Mouse (Mus musculus): Measurements from ENCODE around the gene Nrp2.

Nrp2 gene

DNA sequence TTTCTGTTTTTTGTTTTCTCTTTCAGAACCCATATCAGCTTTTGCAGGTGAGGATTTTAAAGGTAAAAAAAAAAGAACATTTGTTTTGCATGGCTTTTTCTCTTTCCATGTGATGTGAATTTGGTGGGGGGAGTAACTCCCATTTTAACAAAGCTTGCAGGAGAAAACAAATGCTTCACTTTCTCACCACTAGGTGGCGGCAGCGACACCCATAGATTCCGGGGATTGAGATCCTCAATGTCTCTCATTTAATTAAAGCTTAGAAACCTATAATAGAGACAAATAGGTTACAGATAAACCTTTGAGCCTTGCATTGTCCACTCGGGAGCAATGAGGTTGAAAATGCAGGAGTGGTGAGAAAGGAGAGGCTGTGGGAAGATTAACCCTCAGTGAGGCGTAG lies 83.2 kb downstream of the Nrp2 start:
- no peak for DNase-seq

DNA sequence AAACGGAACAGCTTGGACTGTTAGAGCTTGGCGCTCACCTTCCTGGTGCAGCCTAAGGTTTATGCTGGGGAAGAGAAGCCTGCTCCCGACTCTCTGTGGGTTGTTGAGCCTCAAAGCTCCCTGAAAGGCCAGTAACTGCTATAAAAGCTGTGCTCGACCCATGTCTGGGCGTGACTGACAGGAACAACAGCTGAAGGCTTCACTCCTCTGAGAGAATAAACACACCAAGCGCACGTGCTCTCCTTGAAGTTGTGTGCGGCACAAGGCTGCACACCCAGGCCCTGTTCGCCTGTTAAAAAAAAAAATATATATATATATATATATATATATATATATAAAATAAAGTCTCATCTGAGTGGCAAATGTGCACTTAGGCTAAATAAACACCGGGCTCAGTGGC lies 84.5 kb downstream of the Nrp2 start:
- no peak for DNase-seq

DNA sequence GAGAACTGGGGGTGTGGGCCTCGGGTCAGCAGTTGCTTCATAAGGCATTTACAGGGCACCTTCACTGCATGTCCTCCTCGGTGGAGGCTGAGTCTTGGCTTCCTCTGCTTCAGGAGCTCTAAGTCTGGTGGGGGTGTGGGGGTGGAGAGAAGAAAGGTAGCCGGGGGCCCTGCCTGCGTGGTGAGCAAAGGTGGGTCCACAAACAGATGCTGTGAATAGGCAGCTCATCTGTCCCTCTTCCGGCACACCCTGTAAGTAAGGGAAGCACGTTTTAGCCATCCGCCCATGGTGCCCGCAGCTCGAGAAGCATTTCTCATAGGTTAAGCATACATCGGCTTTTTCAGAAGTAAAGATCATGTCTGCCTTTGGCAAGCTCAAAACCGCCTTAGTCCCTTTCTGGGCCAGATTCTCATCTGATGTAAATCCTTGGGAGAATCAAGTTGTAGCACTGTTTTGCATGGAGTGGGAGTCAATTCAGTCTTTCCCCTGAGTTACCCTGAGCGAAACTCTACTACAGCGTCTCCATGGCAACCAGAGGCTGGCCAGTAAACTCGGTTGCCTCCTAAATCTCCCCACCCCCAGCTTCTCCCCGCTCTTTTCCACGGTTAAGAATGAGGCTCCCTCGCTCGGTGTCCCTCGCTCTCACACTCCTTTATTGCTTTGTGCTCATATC lies 91.3 kb downstream of the Nrp2 start:
- DNase-seq = no peak

DNA sequence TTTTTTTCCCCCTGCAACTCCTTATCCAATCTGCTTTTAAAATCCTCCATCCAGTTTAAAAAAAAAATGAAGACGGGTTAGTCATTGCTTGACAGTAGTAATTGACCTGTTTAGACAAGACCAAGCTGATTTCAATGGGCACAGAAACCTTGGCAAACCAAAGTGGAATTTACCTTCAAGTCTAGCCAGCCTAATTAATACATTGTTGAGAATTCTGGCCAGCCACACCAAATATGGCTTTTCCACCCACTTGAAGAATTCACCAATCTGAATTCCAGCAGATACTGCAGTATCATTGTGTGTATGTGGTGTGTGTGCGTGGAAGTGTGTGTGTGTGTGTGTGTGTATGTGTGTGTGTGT lies 91.8 kb downstream of the Nrp2 start:
- no peak for DNase-seq

DNA sequence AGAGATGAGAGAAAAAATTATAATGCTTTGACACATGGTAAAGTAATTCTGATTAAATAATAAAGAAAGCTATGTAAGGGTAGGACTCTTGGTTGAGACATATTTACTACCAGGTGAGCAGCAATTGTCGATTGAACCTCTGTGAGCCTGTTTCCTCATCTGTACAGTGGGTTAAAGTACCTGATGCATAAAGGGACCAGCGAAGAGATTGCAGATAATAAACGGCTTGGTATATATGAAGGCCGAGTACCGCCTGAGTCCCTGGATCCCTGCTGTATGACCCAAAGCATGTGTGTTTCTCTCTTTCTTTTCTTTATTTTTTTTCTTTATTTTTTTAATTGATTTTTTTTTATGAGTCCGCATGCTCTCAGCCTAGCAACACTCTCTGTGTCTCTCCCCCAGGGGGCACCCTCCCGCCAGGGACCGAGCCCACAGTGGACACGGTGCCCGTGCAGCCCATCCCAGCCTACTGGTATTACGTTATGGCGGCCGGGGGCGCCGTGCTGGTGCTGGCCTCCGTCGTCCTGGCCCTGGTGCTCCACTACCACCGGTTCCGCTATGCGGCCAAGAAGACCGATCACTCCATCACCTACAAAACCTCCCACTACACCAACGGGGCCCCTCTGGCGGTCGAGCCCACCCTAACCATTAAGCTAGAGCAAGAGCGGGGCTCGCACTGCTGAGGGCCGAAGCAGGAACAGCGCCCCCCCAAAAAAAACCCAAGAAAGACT lies 92.4 kb downstream of the Nrp2 start:
- peak; percentile 11 to 24 for DNase-seq

DNA sequence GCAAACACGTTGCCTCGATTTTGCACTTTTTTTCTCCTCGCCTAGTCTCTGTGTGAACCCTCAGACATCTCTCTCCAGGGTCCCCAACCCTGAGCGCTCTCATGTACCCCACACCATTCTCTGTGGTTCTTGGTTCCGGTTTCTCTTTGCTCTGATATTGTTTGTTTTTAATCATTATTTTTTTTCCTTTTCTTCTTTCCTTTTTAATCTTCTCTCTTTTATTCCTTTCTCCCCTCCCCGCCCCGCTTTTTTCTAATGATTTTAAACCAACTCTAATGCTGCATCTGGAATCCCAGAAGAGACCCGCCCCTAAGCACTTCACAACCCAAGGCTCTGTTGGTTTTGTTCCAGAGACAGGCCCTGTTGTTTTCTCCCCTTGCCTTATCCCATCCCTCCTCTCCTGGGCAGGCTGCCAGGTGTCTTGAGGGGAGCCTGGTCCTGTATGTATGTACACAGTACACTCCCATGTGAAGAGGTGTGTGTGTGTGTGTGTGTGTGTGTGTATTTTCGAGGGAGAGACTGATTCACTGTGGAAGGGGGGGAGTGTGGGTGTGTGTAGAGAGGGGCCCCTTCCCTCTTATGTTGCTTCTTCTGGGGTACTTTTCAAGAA lies 93.1 kb downstream of the Nrp2 start:
- DNase-seq = no peak

DNA sequence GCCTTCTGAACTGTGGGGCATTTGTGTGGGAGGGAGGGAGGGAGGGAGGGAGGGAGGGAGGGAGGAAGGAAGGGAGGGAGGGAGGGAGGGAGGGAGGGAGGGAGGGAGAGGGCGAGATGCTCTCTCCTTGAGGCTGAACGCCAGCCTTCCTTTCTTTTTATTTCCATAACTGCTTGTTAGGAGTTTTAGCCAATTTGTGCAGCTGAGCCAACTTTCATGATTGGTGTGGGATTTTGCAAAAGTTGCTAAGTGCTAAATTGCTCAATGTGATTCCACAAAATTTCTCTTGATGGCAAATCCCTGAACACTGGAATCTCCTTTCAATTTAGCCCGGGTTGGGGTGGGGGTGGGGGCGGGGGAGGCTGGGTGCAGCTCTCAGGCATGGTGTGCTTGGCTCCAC lies 96.3 kb downstream of the Nrp2 start:
- no peak for DNase-seq

DNA sequence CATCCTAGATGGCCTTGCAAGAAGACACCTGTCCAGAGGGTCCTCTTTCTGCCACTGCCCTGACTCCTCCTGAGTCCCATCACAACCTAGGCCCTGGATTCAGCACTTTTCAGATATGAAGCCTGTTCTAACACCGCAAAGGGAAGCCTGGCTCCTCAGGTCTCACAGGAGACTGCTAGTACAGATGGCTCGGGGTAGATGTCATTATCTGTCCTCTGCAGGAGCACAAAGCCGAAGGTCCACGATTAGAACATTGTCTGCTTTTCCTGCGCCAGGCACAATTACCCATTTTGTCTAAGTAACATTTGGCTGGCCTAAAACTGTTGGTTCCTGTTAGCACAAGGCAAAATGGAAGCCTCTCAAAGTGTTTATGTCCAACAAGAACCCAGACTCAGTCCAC lies 97.3 kb downstream of the Nrp2 start:
- no peak for DNase-seq

DNA sequence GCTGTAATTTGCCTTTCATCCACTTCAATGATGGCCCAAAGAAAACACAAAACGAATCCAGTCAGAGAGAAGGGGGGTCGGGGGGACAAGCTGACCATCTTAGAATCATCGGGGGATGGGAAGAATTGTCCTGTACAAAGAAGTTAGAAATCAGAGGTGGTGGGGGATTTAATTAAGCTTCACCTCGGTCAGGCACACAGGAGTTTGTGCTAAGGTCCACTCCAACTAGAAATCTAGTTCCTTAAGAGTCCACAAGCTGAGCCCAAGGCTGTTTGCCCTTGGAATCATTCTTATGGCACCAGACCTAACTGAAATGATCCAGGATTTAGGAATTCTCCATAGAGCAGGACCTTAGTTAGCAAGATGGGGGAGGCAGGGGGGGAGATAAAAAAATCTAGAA lies 98.3 kb downstream of the Nrp2 start:
- no peak for DNase-seq

DNA sequence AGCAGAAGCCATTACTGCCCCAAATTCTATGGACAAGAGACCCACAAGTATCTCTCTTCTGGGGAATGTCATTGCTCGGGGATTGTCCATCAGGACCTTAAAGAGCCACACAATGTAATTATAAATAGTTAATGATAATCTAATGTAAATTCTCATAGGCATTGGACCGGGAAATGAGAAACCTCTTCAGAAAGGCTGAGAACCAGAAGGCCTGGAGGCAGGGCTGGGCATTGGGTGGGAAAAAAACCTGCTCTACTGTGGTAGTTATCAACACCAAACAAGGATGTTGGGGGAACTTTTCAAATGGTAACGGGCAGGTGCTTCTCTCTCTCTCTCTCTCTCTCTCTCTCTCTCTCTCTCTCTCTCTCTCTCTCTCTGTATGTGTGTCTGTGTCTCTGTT lies 98.8 kb downstream of the Nrp2 start:
- DNase-seq = no peak

DNA sequence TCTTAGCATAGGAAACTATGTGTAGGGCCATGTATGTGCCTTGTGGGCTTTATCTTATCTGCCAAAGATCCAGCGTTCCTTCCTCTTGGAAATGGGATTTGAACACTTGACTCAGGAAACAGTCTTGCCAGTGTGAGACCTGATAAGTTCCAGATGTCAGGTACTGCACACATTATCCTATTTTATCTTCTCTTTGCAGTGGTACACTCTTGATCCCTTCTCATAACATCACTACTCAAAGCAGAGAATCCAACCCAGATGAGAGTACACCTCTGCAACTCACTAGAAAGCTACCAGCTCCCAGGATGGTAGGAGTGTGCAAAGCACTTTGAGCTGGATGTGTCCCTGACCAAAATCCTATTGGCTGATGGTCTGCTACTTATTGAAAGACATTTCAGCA lies 100.5 kb downstream of the Nrp2 start:
- no peak for DNase-seq

DNA sequence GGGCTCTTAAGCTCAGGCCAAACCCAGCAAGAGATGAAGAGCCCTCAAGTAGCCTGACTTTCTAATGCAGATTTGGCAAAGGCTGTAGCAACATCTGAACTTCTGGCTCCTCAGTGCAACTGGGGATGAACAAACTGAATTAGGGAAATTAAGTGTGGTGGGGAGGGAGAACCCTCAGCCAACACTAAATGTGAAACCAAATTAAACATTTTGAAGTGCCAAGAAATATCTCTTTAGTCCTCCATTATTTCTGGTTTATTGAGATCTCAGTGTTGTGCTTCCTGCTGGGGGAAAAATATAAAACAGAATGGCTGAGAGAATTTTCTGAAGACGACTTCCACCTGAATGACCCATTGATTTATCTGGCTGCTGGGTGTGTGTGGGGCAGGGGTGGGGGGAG lies 102.9 kb downstream of the Nrp2 start:
- no peak for DNase-seq

DNA sequence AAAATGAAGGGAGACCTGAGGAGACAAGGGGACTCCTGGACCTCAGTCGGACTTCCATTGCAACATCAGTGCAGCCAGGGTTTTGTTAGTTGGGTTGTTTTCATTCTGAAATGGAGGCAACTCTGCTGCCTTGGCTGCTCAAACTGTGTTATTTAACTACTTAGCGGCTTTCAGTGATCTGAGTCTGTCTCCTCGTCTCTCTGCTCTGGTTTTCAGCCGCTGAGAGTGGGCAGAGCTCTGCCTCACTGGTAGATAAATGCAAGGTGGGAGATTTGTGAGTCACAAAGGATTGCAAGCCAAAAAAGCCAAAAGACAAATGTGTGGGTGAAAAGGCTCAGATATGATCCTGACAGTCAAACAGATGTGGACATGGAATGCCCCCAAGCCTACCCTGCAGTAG lies 105.3 kb downstream of the Nrp2 start:
- no peak for DNase-seq

DNA sequence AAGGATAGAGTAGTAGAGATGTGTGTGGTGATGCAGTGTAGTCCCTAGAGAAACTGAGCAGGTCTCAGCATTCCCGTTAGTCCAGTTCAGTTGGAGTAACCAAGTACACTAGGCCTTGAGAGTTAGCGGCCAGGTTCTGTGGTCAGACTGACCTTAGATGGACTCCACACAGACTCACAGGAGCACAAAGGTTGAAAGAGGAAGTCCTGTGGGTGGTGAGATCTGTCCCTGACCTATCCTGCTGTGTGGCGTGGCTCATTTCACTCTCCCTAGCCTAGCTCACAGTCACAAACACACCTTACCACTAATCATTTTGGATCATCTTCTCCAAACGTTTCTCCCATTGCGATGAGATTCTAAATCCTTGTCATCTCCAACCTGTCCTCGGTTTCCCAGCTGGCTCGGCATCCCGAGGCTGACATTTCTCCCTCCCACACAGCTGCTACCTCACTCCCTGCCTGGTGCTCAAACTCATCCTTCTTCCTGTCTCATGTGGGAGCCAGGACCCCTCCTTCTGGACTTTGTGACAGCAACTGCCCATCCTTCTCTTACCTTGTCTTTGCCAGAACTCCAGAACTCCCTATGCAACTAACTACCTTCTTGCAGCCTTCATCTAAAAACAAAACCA lies 106.6 kb downstream of the Nrp2 start:
- DNase-seq = no peak

DNA sequence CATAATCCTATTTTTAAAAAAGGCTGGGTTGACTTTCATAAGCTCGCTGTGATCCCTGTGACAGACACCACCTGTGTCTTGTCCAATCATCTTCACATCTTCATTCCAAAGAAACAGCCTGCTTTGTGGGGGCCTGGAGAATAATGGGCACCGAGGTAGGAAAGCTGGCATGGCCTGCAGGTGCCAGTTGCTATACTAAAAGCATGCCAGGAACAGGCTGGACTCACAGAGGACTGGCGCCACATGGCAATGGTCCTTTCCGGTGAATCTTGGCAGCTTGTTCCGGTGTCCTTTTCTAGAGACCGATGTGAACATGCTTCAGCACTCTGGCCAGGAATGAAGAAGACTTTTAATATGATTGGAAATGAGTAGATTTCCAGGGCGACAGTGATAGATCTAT lies 108.1 kb downstream of the Nrp2 start:
- no peak for DNase-seq

DNA sequence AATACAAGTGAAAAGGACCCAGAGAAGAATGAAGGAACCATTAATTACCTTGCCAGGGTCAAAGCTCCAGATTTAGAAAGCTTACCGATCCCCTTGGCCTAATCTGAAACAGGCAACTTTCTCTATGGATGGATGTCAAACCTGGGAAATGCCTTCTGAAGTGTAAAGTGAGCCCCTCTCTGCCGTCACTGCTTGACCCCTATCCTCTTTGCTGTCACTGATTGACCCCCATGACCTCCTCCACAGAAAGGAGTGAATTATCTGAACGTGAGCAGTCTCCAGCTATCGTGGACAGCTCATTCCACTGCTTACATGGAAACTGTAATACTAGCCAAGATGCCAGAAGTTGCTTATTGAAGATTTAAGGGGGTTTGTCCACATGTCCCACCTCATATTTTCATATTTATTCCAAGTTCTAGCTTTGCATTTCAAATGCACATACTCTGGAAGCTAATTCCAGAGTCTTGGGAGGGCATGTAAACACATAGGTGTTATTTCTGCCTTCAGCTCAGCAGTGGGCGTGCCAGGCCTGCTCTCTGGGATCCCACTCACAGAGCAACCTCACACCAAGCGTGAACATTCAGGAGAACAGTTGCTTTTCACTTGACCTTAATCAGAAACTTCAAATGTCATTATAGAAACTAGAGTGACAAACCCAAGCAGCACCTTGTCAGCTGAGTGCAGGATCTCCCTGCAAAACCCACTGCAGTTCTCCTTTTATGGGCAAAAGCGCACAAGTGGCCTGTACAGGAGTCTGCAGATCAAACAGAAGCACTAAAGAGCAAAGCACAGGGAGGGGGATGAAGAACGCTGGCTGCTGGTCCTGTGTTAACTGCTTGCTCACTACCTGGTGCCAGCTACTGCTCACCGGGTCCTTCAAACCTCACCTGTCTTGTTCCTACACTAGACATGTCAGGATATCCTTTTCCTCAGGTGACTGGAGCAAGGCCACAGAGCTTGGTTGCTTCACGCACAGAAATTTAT lies 109.9 kb downstream of the Nrp2 start:
- peak in 1 of 2 experiments; percentile 9 for DNase-seq

DNA sequence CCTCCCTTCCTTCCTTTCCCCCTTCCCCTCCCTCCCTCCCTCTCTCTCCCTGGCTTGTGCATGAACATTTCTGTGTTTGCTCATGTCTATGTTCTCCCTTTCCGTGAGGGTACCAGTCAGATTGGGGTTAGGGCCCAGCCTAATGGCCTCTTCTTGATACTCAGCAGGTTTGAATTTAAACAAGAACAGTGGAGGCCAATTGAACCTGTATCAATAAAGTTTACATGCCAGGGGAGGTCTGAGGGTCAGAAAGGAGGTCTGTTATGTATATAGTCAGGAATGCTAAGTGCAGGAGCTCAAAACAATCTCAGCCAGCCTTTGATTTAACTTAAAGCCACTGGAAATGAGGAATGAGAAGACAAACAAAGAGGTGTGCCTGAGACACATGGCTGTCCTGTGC lies 110.9 kb downstream of the Nrp2 start:
- DNase-seq = no peak

DNA sequence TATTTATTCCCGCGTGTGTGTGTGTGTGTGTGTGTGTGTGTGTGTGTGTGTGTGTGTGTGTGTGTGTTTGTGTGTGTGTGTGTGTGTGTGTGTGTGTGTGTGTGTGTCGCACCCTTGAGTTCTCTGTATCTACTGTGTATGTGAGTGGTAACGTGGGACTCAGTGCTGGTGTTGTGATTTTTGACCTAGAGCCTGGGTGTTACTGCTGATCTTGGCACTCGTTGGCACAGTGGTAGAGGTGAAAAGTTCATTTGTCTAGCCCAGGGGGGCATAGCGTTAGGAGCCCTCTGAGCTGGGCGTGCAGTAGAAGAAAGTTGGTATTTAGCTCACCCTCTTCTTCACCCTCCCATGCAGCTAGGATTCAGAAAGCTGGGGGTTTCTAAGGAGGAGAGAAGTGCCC lies 114.5 kb downstream of the Nrp2 start:
- DNase-seq = no peak

DNA sequence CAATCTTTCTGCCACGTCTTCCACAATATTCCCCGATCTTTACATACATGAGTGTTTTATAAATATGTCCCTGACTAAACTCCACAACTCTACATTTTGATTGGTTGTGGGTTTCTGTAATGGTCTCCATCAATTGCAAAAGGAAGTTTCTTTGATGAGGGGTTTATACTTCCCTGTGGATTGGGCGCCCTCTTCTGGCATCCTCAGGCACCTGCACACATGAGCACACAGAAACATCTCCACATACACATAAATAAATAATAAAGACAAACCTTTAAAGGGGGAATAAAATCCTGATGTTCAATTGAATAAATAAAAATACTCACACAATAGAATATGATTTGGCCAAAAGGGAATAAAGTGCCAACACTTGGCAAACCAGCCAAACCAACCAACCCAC lies 117.1 kb downstream of the Nrp2 start:
- DNase-seq = no peak

DNA sequence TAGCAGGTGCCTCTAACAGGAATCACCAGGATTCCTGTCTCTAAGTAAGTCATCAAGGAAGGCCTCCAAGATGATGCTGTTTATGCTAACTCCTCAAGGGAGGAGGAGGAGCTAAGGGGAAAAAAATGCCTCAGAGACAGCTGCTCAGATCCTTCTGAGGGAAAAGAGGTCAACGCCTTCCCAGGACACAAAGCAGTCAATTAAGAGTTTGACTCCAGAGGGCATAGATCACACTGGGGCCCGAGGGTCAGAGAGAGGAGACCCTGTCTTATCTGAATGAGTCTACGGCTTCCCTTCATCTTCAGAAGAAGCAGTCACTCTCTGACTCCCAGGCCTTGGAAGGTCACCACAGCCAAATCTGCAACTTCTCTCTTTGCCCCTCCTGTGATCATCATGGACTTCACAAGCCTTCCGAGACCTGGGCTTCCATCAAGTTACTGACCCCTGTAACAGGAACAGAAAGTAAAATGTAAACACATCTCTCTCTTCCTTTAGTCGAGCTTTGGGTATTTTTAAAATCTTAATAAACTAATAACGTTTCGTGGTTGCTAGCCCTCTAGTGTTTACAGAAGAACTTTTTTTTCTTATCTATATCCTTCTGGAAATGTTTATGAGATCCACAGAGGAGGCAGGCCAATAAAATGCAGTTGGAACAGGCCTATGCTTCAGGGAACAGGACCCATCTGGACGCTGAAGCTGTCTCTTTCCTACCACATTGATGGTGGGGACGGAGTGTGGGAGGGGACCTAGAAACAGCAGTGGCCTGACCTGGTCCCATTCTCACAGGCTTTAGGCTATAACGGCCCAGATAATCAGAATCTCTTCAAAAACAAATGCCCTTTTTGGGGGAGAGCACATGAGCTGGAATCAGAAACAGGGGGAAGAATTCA lies 118.7 kb downstream of the Nrp2 start:
- no peak for DNase-seq

DNA sequence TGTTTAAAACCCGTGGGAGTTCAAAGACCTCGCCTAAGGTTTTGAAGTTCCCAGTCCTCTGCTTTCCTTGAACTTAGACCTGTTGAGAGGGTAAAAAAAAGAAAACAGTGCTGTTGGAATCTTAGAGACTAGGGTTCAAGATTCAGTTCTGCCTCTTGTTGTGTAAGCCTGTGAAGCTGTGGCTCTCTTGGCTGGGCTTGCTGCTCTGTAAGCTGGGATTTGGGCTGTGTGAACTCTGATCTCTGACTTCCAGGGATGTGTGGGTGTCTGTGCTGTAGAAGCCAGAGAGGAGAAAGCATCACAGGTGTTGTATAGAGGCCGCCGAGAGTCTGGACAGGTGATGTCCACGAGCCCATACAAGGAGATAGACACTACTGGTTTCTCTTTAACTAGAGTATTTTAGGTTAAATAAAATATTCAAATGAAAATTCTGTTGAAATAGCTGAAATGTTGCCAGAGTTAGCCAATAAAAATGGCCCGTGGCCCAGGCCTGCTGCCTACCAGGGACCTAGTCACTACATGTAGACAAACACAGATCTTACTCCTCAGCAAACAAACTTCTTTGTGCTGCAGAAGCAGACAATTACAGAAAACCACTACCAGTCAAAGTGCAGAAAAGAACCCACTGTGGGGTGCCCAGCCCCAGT lies 120.6 kb downstream of the Nrp2 start:
- no peak for DNase-seq
